Mouse (Mus musculus) layer of hippocampus, postnatal 10 days (tissue): Measurements from ENCODE around the gene Mier3. TPM values are rescaled to one million over a fixed set of nuclear protein-coding genes. Genes with fewer than 3 reads are reported as not detected.

Source experiments
- DNase-seq, 2 experiments: peaks; one replicate each; pipeline ENCODE4 v3.0.0; 2021; ENCODE audit warnings: low spot score in 2 of 2
- long read RNA-seq: library from polyadenylated mRNA; stranded (forward); transcript quantifications from one replicate; pipeline ENCODE4 v2.0.0, GENCODE M21; 2023
- total RNA-seq, 2 experiments: library from RNA; stranded (reverse); gene quantifications; 2 replicates each; pipeline ENCODE4 v1.2.3; 2021

The Mier3 gene
- total RNA-seq = 10 to 100 TPM; 26.9 to 31.8 TPM
- long read RNA-seq, partial matches to known transcripts = 0 of 1 reads
- long read RNA-seq, other reads (novel, unspliced or antisense) = 1 of 1 reads

DNA sequence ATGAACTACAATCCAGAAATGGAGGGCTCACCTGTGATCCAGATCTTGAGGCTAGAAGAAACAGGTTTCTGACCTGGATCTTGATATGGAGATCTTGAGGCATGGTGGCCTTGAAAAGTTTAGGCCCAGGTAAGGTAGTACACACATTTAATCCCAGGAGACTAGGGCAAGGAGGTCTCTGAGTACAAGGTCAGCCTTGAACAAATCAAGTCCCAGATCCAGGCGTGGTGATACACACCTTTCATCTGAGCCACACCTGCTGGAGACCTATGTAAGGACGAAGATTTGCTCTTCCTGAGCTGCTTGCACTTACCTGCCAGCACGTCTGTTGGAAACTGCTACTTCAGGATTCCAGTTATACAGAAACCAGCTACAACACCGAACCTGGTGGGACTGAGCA, at the start of gene Mier3:
Gene Mier3 (plus strand): TSS at position 301 of the 400 bp plus-strand sequence.
- no peak for DNase-seq

- no peak for DNase-seq
Observed at GRCm38 (mm10) chr13:111634163-111635160, 46.3 kb upstream of the Mier3 start.

- DNase-seq = no peak
Observed at GRCm38 (mm10) chr13:111640319-111640718, 40.5 kb upstream of the Mier3 start.

- DNase-seq = no peak
Observed at GRCm38 (mm10) chr13:111643636-111644035, 37.1 kb upstream of the Mier3 start.

GRCm38 (mm10) chr13:111646204-111646603, 34.6 kb upstream of the Mier3 start:
- no peak for DNase-seq

DNA sequence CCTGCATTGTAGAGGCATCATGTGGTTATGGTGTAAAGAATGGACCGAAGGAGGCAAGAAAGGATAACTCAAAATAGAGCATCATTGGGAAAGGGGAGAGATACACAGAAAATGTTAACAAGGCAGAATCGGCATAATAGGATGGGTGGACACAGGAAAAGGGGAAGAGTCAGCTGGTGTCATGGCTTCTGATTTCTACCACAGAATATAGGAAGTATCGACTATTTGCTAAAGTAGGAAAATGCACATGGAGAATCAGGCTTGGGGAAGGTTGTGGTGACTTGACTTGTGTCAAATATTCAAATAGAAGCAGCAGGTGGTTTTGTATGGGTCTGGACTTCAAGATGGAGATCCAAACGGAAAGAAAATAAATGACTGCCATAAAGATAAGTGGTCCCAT, 33.5 kb upstream of the Mier3 start:
- DNase-seq = no peak

GRCm38 (mm10) chr13:111651020-111651419, 29.8 kb upstream of the Mier3 start:
- no peak for DNase-seq

DNA sequence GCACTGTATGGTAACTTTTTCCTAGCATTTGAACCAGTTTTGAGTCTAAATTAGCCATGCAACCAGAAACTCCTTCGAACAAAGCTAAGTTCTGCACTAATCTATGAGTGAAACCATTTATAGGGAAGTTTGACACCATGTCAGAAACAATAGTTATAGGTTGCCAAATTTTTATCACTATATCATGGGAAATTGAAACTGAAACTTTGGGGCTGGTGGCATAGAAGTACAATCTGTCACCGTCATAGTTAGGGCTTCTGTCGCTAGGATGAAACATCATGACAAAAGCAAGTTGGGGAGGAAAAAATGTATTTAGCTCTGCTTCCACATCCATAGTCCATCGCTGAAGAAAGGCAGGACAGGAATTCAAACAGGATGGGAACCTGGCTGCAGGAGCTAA, 25.5 kb upstream of the Mier3 start:
- no peak for DNase-seq

- DNase-seq = no peak
Observed at GRCm38 (mm10) chr13:111655856-111656255, 24.9 kb upstream of the Mier3 start.

DNA sequence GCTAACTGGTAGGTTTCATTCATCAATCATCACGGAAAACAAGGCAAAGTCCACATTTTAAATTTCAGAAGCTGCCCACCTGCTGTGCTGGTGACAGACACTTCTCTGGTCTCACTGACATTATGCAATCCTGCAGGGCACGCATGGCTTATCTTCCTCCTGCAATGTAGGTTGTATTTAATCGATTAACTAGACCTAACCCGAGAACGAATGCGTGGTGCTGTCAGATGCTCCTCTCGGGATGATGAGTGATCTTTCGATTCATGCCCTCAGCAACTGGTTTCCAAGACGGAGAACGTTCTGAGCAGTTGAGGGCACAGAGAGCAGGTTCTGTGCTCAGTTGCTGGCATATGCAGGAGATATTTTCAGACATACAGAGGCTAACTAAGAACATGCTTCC, 24.5 kb upstream of the Mier3 start:
- no peak for DNase-seq

GRCm38 (mm10) chr13:111656769-111657168, 24.0 kb upstream of the Mier3 start:
- DNase-seq = no peak

DNA sequence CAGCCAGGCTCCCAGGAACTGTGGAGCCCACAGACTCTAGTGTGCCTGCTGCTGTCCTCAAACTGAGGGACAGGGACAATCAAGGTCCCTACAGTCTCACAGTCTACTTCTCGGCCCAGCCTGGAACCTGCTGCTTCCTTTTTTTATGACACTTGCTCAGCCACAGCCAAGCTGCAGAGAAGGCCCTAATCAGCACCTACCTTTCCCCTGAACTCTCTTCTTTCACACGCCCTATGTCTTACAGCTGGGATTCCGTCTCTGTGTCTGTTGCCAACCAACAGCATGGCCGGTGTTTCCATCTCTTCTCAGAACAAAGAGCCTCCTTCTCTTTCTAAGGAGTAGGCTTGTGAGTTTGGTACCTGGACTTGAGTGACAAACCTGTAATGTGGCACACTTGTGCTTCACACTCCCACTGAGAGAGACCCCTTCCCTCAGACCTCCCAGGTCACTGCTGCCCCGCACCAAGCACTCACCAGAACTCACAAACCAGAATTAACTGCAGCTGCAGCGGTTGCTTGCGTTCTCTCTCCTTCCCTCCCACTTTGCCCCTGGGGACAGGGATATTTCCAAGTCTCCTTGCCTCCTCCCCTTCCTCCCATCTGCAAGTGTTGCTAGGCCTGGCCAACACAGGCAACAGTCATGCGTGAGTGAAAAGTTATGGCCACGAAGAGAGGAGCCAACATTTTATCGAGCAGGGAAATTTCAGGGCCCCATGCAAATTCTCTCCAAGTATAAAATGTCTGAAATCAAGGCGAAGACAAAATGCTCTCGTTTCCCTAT, 22.1 kb upstream of the Mier3 start:
- DNase-seq = no peak

GRCm38 (mm10) chr13:111659430-111659829, 21.3 kb upstream of the Mier3 start:
- no peak for DNase-seq

DNA sequence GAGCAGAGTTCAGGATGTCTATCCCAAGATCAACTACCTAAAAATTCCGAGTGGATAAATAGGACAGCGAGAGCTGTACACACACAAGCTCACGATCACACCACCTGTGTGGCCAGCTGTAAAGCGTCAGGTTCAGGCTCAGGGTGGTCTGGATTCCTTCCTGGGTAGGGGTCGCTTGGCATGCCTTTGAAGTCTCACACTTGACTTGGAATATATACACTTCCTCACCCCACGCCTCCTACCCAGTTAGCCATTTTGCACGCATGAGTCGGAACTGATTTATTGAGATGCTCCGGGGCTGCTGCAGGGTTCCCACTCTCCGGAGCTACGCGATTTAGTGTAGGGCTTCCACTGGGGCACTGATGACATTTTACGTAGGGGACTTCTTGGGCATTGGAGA, 20.7 kb upstream of the Mier3 start:
- DNase-seq = no peak

DNA sequence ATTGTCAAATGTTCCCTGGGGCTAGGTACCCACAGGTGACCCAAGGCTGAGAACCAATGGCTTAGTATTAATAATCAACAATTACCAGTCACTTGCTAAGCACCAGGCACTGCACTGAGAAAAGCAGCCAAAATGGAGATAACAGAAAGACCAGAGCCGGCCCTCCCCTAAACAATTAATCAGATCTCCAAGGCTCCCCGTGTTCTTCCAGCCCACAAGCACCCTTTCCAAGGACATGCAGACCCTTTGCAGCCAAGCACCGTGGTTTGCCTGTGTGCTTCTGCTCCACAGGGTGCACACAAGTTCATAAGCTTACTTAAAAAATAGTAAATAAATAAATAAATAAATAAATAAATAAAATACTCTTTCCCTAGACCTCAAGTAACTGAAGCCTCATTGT, 20.2 kb upstream of the Mier3 start:
- DNase-seq = no peak

- DNase-seq = no peak
Observed at GRCm38 (mm10) chr13:111668016-111668415, 12.8 kb upstream of the Mier3 start.

DNA sequence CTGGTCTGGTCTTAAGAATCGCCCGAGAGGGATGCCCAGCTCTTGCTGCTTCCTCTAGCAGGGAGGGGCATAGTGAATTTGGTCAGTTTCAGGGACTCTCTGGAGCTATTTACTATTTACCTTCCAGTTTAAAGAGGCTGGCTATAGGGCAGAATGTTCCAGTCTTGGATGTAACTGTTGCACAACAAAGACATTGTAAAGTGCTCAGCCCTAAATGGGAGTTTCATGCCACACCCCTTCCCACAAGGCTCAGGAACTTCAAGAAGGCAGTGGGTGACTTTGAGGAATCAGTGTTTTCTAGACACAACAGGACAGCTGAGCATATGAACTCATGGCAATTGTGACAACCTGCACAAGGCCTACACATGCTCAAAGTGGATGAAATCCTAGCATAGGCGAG, 3.9 kb upstream of the Mier3 start:
- DNase-seq = no peak

DNA sequence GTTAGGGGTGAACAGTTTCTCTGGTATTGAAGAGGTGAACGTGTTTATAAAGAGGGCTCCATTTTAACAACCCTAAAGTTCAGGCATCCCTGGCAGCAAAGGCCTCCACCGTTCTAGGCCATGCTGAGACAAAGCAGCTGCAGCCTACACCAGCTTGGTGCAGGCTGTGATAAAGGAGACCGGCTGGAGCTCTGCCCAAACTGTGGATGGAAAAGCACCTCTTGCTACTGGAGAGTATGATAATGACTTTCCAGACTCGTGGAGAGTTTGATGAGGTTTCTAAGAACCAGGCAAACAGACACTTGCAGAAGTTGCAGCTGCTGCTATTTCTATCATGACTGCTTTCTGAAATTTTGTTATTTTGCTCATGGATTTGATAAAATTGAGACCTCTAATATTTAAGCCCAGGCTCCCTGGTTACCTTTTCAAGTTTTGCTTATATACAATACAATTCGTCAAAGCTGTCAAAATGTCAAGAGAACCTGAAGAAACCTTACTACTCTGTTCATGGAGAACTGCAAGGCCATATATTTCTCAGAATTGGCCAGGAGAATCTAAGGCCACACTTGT, 3.4 kb downstream of the Mier3 start:
- no peak for DNase-seq

DNA sequence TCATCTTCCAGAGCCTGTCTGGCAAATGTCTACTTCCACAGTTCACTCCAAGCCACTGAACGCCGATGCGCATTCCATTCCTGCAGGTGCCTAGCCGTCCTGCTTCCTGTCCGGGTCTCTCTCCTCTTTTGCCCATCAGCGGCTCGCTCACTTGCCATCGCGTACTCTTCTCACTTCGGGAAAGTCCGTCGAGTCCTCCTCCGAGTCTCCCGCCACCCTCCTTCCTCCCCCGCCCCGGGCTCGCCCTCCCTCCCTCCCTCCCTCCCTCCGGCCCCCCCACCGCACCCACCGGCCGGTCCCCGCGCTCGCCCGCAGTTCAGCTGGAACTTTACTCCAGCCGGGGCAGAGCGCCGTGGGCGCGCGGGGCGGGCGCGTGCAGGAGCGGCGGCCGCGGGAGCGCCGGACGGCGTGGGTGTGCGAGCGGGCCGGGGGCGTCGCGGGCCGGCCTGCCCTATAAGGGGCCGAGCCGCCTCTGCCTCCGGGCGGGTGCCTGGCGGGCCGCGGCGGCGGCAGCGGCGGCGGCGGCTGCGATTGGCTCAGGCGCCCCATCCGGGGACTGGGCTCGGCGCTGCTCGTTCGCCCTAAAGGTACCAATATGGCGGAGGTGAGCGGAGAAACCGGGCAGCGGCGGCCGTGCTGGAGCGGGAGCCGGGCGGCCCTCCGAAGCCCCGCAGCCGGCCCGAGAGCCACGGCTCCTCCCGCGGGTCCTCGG, 5.1 kb downstream of the Mier3 start:
- peak; percentile 82 to 87 for DNase-seq

DNA sequence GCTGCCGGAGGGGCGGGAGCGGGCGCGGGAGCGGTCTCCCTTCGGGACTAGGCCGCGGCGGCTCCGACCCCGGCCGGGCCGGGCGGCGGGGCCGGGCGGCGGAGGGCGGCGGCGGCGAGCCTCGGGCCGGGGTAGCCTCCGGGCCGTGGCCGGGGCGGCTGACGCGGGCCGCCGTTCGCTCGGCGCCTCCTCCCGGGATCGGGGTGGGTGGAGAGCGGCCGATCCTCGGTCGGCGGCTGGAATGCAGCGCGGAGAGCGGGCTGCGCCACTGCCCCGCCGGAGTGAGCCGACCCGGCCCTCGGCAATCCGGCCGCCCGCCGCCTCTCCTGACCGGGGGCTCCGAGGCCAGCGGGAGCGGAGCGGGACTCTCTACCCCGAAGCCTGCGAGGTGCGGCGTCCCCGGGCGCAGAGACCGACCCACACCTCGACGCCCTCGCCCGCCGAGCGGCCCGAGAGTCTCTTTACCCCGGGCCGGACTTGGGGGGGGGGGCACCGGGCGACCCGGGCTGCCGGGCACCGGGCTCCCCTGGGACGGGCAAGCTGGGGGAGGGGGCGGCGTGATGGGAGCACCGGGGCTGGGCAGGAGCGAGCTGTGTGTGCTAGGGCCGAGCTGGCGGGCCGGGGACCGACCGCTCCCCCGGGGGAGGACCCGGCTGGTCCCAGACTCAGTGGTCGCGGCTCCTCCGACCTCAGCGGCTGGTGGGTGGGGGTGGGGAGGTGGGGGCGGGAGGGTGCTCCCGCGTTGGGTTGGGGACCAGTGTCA, 5.9 kb downstream of the Mier3 start:
- peak in 1 of 2 experiments; percentile 42 for DNase-seq
